Mouse (Mus musculus) megakaryocyte, embryonic 14.5 days (primary cell): Measurements from ENCODE around the gene Bnipl.

ENCODE experiments used
- FLI1 ChIP-seq: IDR thresholded peaks from 2 replicates; pipeline ENCODE4 v1.6.1; 2012; ENCODE audit warnings: low read length, inconsistent platforms, mixed read lengths
- GATA1 ChIP-seq: IDR thresholded peaks from 3 replicates; pipeline ENCODE4 v1.6.1; 2012; ENCODE audit warnings: mixed read lengths, low read length, inconsistent platforms, borderline replicate concordance

DNA sequence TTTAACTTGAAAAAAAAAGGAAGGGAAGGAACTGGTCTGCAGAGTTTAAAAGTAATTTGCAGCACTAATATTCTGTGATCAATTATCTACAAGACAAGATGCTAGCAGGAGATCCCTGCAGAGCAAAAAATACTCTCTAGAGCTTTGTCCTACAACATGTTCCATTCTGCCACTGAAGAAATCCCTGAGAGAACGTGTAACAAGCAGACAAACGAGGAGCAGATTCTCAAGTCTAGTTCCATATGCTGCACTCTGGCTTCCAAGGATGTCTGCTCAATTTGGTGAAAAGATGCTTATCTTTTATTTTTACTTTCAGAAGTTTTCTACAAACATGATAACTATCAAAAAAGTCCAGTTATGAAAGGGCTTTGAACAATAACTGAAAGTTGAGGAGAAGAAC is 50.4 kb downstream of the Bnipl start:
- TF ChIP-seq GATA1 (no peak), FLI1 (no peak)
